Mouse (Mus musculus) embryo, embryonic 9.5 days (tissue): ENCODE results near the gene Fam186a.
"Not testable (repeated sequence)": the region's sequence is repeated elsewhere in the genome, so short reads cannot be mapped to it uniquely, and the experiment has no call there.

Source experiments
- DNase-seq: peaks from one replicate; pipeline ENCODE4 v3.0.0-alpha.2; 2017; ENCODE audit errors: extremely low spot score

Fam186a gene

DNA sequence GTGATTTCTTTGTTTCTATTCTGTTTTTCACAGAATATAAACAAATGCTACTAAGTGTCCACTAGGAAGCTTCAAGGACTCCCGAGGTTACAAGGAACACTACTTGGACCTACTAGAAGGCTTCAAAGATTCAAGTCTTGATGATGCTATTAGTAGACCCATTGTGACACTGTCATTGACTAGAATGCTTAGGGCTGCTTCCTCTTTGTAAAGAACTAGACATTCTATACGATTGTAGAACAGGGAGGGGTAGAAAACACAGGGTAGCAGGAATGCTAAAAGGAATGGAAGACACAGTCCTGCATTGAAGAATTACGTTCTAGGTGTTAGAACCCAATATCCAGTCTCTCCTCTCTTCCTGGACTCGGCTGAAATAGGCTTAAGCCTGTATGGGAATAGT, at the start of gene Fam186a:
Gene Fam186a (minus strand): TSS at position 101 of the 400 bp plus-strand sequence.
- DNase-seq, result no peak

DNA sequence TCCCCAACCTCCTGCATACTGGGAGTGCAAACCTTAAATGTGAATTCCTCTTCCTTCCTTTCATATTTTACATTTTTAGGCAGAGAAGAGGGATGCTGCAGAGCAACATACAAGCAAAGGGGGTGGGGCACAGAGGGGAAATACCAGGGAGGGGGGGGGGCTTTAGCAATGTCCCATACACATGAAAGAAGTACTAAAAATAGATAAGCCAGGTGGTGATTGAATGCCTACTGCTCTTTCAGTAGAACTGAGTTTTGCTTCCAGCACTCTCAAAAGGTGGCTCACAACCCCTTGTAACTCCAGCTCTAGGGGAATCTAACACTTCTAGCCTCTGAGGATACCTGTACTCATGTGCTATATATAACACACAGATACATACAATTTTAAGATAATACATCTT, 39.3 kb upstream of the Fam186a start:
- no peak for DNase-seq

GRCm38 (mm10) chr15:100004677-100005273, 37.9 kb upstream of the Fam186a start:
- DNase-seq, result no peak

DNA sequence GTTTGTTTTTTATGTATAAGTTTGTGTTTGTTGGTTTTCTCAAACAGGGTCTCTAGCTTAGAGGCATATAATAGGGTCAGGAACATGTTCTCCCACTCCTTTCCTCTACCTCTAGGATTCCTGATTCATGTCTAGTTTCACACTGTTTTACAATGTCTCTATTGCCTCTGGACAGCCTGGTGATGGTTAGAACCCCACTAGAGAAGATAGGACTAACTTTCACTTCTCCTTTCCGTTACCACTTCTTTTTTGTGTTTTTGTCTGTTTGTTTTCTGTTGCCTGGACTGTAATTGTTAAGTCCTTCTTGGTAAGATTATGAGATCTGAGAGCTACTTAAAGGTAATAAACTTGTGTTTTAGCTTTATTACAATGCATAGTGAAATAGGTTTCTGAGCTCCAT, 32.5 kb upstream of the Fam186a start:
- DNase-seq, result no peak

GRCm38 (mm10) chr15:99997114-99997804, 30.4 kb upstream of the Fam186a start:
- no peak for DNase-seq

DNA sequence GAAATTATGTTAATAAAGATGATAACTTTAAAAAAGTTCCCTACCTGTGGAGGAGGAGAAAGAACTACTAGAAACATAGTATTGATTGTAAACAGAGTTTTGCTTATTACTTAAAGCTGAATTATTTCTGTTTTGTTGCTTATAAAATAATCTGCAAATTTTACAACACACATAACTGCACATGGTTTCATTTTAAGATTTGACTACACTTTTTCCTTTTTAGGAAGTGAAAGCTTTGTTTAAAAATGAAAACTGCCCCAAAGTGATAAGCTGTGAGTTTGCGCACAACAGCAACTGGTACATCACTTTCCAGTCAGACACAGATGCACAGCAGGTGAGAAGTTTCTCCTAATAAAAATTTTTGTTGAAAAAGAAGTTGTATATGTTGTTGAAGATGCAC, 26.2 kb upstream of the Fam186a start:
- no peak for DNase-seq

DNA sequence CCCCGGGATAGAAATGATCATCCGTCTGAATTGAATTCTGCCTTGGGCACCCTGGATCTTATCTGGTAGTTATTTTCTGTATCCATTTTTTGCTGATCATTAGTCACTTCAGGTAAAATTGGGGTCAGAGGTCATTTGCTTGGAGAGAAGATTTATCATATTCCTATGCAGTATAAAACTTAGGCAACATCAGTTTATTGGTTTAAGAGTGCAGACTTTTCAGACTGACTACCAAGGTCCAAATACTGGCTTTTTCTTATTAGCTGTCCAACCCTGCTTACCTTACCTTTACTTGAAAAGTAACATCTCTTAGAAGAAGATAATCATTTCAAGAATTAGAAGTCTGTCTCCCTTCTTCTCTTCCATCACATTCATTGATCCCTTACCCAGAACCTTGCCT, 12.9 kb upstream of the Fam186a start:
- no peak for DNase-seq

DNA sequence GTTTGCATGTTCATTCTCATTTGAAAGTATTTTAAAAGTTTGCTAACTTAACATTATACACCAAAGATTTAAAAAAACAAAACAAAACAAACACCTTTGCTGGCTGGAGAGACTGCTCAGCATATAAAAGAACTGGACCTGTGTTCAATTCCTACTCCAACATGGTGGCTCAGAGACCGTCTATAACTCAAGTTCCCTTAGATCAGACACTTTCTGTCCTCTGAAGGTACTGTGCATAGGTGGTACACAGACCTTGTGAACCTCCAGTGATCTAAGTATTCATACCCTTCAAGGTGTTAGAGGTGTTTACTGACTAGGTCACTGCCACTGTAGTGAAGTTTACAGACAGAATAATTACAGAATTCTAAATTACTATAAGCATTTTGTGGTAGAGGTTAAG, 12.4 kb upstream of the Fam186a start:
- no peak for DNase-seq

DNA sequence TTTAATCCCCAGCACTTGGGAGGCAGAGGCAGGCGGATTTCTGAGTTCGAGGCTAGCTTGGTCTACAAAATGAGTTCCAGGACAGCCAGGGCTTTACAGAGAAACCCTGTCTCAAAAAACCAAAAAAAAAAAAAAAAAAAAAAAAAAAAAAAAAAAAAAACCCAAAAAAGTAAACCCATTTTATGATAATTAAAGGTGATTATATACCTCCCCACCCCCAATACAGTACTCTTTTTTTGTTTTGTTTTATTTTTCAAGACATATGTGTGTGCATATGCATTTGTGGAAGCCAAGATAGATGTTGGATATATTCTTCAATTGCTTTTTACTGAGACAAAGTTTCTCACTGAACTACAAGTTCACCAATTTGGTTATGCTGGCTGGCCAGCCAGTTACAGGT, 9.3 kb upstream of the Fam186a start:
- DNase-seq, result not testable (repeated sequence)

DNA sequence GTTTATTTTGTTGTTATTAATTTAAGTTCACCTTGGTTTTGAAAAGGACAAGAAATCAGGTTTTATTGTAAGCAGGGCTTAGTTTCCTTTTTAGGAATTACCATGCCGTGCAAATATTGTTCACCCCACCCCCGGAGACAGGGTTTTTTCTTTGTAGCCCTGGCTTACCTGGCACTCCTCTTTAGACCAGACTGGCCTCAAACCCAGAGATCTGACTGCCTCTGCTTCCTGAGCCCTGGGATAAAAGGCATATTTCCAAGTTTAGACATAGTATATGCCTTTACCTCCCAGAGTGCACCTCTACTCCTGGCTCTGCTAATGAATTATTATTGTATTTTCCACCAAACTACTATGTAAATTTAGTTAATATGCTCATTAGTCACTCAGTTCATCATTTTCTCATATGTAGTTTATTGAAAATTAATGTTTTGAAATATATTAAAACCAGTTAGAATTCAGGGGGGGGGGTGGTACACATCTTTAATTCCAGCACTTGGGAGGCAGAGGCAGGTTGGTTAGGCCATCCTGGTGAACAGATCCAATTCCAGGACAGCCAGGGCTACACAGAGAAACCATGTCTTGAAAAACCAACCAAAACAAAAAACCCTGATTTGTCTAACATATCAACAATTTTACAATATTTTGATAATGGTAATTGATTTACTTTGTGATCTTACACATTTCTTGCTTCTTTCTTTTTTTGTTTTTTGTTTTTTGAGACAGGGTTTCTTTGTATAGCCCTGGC, 7.8 kb upstream of the Fam186a start:
- no peak for DNase-seq

- peak; percentile 93 for DNase-seq
These were observed 6.4 kb upstream of the Fam186a start for GRCm38 (mm10) chr15:99972989-99973911.

DNA sequence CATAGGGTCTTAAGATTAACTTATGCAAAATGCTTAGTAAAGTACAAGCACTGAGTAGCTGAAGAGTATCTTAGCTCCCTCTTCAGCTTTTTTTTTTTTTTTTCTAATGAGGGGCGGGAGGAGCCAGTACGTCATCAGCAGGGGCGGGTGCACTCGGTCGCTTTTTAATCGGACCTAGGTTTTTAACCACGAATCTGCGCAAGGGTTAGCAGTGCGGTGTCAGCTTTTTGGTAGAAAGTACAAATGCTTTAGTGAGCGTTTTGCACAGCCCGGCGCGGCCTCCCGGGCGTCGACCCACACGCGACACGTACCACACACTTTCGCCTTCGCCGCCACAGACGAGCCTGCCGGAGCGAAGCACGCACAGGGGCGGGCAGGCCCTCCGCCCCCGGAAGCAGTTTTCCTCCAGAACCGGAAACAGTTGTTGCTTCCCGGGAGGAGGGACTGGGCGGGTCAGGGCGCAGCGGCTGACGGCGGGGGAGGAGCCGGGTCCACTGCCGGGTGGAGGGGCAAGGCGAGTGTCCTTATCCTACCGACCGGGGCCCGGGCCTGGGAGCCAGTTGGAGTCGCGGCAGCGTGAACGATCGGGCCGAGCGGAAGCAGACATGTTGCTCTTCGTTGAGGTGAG, 5.6 kb upstream of the Fam186a start:
- peak; percentile 97 for DNase-seq

DNA sequence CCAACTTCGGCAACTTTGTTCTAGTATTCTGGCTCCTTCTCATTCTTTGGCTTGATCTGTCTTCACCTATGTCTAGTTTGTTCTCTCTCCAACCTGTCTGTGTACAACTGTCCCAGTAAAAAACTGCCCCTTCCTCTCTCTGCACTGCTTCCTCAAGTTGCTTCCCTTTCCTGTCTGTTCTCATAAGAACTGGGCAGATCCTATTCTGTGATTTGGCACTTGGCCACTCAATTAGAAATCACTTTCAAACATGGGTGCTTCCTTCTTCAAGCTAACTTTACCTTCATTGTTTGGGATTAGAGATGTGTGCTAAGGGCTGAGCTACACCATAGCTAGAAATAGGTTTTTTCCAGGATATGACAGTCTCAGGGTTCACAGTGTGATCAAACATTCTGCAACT, 3.7 kb upstream of the Fam186a start:
- DNase-seq, result no peak

- DNase-seq, result not testable (repeated sequence)
These were observed 2.9 kb upstream of the Fam186a start, which contains the start of gene Larp4 for GRCm38 (mm10) chr15:99969765-99970164. Gene Larp4, plus strand, starts transcription at chr15:99970065.

GRCm38 (mm10) chr15:99965103-99965775, 1.6 kb downstream of the Fam186a start:
- no peak for DNase-seq

DNA sequence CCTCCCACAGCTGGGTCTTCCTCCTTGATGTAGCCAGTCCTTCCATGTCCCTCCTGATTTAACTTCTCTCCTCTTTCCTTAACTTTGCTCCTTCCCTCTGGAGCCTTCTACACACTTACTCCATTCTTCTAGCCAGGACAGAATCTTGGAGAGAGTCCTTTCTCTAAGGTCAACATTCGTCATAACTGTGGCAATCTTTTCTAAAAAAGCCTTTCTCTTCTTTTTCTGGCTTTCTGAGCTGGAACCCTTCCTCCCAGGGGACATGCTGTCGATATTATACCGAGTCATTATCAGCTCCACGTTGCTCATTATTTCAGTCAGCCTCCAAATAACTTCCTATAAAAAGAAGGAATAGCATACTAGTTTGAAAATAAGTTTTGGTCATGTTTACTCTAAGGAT, 11.5 kb downstream of the Fam186a start:
- no peak for DNase-seq

GRCm38 (mm10) chr15:99940970-99941630, 25.8 kb downstream of the Fam186a start:
- no peak for DNase-seq

DNA sequence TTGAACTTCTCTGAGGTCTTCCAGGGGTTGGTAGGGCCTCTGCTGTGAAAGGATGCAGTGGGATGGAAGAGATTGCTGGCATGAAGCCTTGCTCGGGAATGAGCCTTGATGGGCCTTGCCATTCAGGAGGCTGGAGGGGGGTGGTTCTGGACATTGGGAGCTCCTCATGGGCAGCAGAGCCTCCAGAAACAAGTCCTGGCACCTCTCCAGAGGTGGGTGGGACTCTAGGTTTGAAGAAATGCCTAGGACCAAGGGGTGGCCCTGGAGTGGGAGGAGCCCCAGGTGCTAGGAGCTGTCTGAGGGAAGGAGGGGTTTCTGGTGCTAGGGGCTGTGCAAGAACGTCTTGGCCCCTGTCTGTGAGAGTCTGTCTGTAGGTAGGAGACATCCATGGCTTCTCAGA, 26.4 kb downstream of the Fam186a start:
- DNase-seq, result no peak

- no peak for DNase-seq
These were observed 29.0 kb downstream of the Fam186a start for GRCm38 (mm10) chr15:99937841-99938240.

GRCm38 (mm10) chr15:99936659-99937058, 30.2 kb downstream of the Fam186a start:
- no peak for DNase-seq
